Mouse (Mus musculus) cerebellum, adult 2 months (tissue): Measurements from ENCODE around the gene Atxn1.

Experiments used
- CTCF ChIP-seq: fragments of 200-500 bp; IDR thresholded peaks from 2 replicates; pipeline ENCODE4 v1.5.1; 2011; ENCODE audit warnings: low read depth, mild to moderate bottlenecking, control low read depth, low read length, moderate library complexity, borderline replicate concordance; ENCODE audit not compliant: insufficient read depth
- POLR2A ChIP-seq: fragments of 200-500 bp; IDR thresholded peaks from 2 replicates; pipeline ENCODE4 v1.6.1; 2011; ENCODE audit warnings: low read length, control low read depth, borderline replicate concordance; ENCODE audit not compliant: insufficient read depth

- TF ChIP-seq CTCF (no peak), POLR2A (no peak)
These were observed 40.8 kb upstream of the Atxn1 start for GRCm38 (mm10) chr13:46005656-46006055.
